Mouse (Mus musculus) G1E-ER4 (cell line): ENCODE measurements around the gene Lats2. TPM values are rescaled to one million over a fixed set of nuclear protein-coding genes. Genes with fewer than 3 reads are reported as not detected.

ENCODE experiments used
- GATA1 ChIP-seq: IDR thresholded peaks from one replicate; pipeline ENCODE4 v1.8.0; 2012; ENCODE audit warnings: low read length, inconsistent platforms
- polyA plus RNA-seq: library from polyadenylated mRNA; stranded (reverse); fragments of >175 nt; gene quantifications from 2 replicates; pipeline ENCODE4 v1.2.3, GENCODE M21; 2012

The Lats2 gene
- polyA plus RNA-seq, 1 experiment: 0.02 TPM

- no peak for TF ChIP-seq GATA1
Observed at GRCm38 (mm10) chr14:57746001-57746771, 12.0 kb downstream of the Lats2 start, which contains the start of gene Gm49361. Gene Gm49361 (minus strand): TSS chr14:57746103.

- no peak for TF ChIP-seq GATA1
Observed at GRCm38 (mm10) chr14:57745291-57745969, 12.8 kb downstream of the Lats2 start.

GRCm38 (mm10) chr14:57744547-57744946, 13.6 kb downstream of the Lats2 start:
- no peak for TF ChIP-seq GATA1

- no peak for TF ChIP-seq GATA1
Observed at GRCm38 (mm10) chr14:57740651-57741050, 17.5 kb downstream of the Lats2 start.

GRCm38 (mm10) chr14:57737089-57737488, 21.1 kb downstream of the Lats2 start:
- TF ChIP-seq GATA1: no peak

- TF ChIP-seq GATA1: no peak
Observed at GRCm38 (mm10) chr14:57736141-57736540, 22.0 kb downstream of the Lats2 start.

- no peak for TF ChIP-seq GATA1
Observed at GRCm38 (mm10) chr14:57732668-57733293, 25.4 kb downstream of the Lats2 start.

- no peak for TF ChIP-seq GATA1
Observed at GRCm38 (mm10) chr14:57730527-57730926, 27.7 kb downstream of the Lats2 start.

- no peak for TF ChIP-seq GATA1
Observed at GRCm38 (mm10) chr14:57729975-57730499, 28.2 kb downstream of the Lats2 start.

- no peak for TF ChIP-seq GATA1
Observed at GRCm38 (mm10) chr14:57729364-57729763, 28.8 kb downstream of the Lats2 start.

GRCm38 (mm10) chr14:57726172-57726571, 32.0 kb downstream of the Lats2 start:
- no peak for TF ChIP-seq GATA1

- no peak for TF ChIP-seq GATA1
Observed at GRCm38 (mm10) chr14:57724473-57724872, 33.7 kb downstream of the Lats2 start.

GRCm38 (mm10) chr14:57718245-57718644, 39.9 kb downstream of the Lats2 start:
- TF ChIP-seq GATA1: no peak

GRCm38 (mm10) chr14:57716601-57717245, 41.5 kb downstream of the Lats2 start:
- TF ChIP-seq GATA1: no peak

- TF ChIP-seq GATA1: no peak
Observed at GRCm38 (mm10) chr14:57712884-57713283, 45.3 kb downstream of the Lats2 start.

GRCm38 (mm10) chr14:57711059-57711458, 47.1 kb downstream of the Lats2 start:
- no peak for TF ChIP-seq GATA1
